Mouse (Mus musculus) myocyte (in vitro differentiated cells): ENCODE data around the gene Ttll5.

Experiments
- CEBPB ChIP-seq: IDR thresholded peaks from 2 replicates; pipeline ENCODE4 v1.6.1; 2011; ENCODE audit warnings: mild to moderate bottlenecking, moderate library complexity; ENCODE audit not compliant: poor library complexity, insufficient read depth, severe bottlenecking
- E2F4 ChIP-seq: IDR thresholded peaks from one replicate; pipeline ENCODE4 v1.6.1; 2011; ENCODE audit warnings: mild to moderate bottlenecking, control low read depth, moderate library complexity; ENCODE audit not compliant: insufficient read depth
- MAX ChIP-seq: IDR thresholded peaks from one replicate; pipeline ENCODE4 v1.6.1; 2011; ENCODE audit warnings: low read depth, mild to moderate bottlenecking, control low read depth
- MYOD1 ChIP-seq, 3 experiments: IDR thresholded peaks; one replicate each; pipeline ENCODE4 v1.6.1; 2011; ENCODE audit warnings: control low read depth in 2 of 3, low read depth in 2 of 3, mild to moderate bottlenecking in 2 of 3, moderate library complexity in 1 of 3; ENCODE audit not compliant: insufficient read length in 2 of 3, control insufficient read depth in 1 of 3
- MYOG ChIP-seq, 3 experiments: IDR thresholded peaks; one replicate each; pipeline ENCODE4 v1.6.1; 2011; ENCODE audit warnings: control low read depth in 2 of 3, low read depth in 2 of 3, mild to moderate bottlenecking in 2 of 3; ENCODE audit not compliant: insufficient read length in 2 of 3, control insufficient read depth in 1 of 3, insufficient read depth in 1 of 3
- POLR2A ChIP-seq: IDR thresholded peaks from one replicate; pipeline ENCODE4 v1.6.1; 2011; ENCODE audit warnings: low read depth, mild to moderate bottlenecking, control low read depth, moderate library complexity; ENCODE audit not compliant: insufficient read length
- TCF12 ChIP-seq: IDR thresholded peaks from one replicate; pipeline ENCODE4 v1.6.1; 2011; ENCODE audit warnings: mild to moderate bottlenecking, control low read depth; ENCODE audit not compliant: poor library complexity, insufficient read depth, severe bottlenecking
- USF1 ChIP-seq: IDR thresholded peaks from one replicate; pipeline ENCODE4 v1.6.1; 2011; ENCODE audit warnings: low read depth, mild to moderate bottlenecking, control low read depth, moderate library complexity

DNA sequence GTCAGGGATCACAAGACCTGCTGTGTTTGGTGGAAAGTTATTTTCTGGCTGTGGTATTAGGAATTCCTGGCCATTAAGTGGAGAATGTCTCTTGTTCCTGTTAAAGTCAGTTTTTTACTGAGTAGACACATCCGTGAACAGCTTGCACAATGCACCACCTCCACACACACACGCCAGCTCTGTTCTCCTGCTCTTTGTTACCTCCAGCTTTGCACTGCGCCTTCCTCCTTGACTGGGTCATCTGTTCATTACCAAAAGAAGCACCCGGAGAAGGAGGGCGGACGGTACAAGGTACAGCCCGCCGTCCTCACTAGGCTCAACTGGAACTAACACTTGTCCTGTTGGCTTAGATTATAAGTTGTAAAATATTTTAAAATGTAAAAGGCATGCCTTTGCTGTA, 278.2 kb downstream of the Ttll5 start:
- TF ChIP-seq USF1 (no peak), POLR2A (no peak), MYOD1 (IDR thresholded peaks at IDR 0.05; ENCODE audit: control insufficient read depth in 1 of 3, insufficient read length in 2 of 3, low read depth in 2 of 3) (no peak), MAX (no peak), E2F4 (no peak), CEBPB (no peak), TCF12 (no peak), MYOG (IDR thresholded peaks at IDR 0.05; ENCODE audit: control insufficient read depth in 1 of 3, insufficient read depth in 1 of 3, insufficient read length in 2 of 3, low read depth in 2 of 3) (no peak)
